Mouse (Mus musculus): Measurements from ENCODE around the gene Sall1. TPM values are rescaled to one million over a fixed set of nuclear protein-coding genes. Genes with fewer than 3 reads are reported as not detected.

Gene Sall1
- total and polyA plus RNA-seq, 2 experiments from 2014 or later: 2.0 to 2.3 TPM

GRCm38 (mm10) chr8:88991780-88992509, 52.0 kb downstream of the Sall1 start:
- Histone ChIP-seq H3K36me3 (replicated peaks; ENCODE audit: control insufficient read depth, insufficient read depth, low read length) (no peaks in the 10 kb centered on the region), H3K4me3 (ENCODE audit: low read depth, low read length) (no peak overlapping the region), H3K27me3 (ENCODE audit: control insufficient read depth, insufficient read depth, low read length) (0 out of 2 replicates have a peak, but pooled peaks cover 3% of the 10 kb centered on the region), H3K9me3 (replicated peaks; ENCODE audit: control insufficient read depth, low read length) (no peaks in the 10 kb centered on the region), H3K27ac (ENCODE audit: low read depth) (no peak overlapping the region), H3K4me1 (ENCODE audit: control insufficient read depth, insufficient read depth) (no peaks in the 10 kb centered on the region), H3K9ac (replicated peaks; ENCODE audit: low read depth, low read length) (no peak overlapping the region), H3K4me2 (ENCODE audit: low read depth, low read length) (no peak overlapping the region)
- DNase-seq (ENCODE audit: low spot score): no peak
- no peak for TF ChIP-seq CTCF (IDR thresholded peaks at IDR 0.05; ENCODE audit: low read depth)
- TF ChIP-seq EP300 (IDR thresholded peaks at IDR 0.05; ENCODE audit: low read depth): no peak
- no peak for ATAC-seq (ENCODE audit: insufficient read depth, low read depth)
- 76% methylated on average over 15 of the region's 15 CpGs for WGBS

DNA sequence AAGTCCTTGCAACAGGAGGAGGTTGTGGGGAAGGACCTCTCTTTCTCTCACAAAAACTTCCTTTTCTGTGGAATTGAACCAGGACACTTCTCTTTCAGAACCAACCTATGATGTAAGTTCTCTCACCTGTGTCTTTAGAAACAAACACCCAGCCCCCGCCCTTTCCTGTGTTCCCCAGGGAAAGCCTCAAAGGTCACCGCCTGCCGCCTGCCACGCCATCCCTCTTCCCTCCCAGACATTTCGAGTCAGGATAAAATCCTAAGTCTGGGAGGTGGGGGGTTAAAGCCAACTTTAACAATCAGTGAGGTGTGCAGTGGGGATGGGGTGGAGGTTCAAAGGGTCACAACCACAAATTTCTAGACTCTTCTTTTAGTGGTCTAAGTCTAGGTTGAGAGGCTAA, 52.8 kb downstream of the Sall1 start:
- ATAC-seq (ENCODE audit: insufficient read depth, low read depth) (no peak), DNase-seq (ENCODE audit: low spot score) (no peak)
- TF ChIP-seq EP300 (IDR thresholded peaks at IDR 0.05; ENCODE audit: low read depth) (no peak), CTCF (IDR thresholded peaks at IDR 0.05; ENCODE audit: low read depth) (no peak)
- no peaks in the 10 kb centered on the region for H3K36me3 ChIP-seq (replicated peaks; ENCODE audit: control insufficient read depth, insufficient read depth, low read length)
- H3K27ac ChIP-seq (ENCODE audit: low read depth): no peak overlapping the region
- H3K27me3 ChIP-seq (ENCODE audit: control insufficient read depth, insufficient read depth, low read length): 0 out of 2 replicates have a peak, but pooled peaks cover 2% of the 10 kb centered on the region
- H3K4me3 ChIP-seq (ENCODE audit: low read depth, low read length): no peak overlapping the region
- no peak overlapping the region for H3K4me2 ChIP-seq (ENCODE audit: low read depth, low read length)
- no peaks in the 10 kb centered on the region for H3K9me3 ChIP-seq (replicated peaks; ENCODE audit: control insufficient read depth, low read length)
- no peak overlapping the region for H3K9ac ChIP-seq (replicated peaks; ENCODE audit: low read depth, low read length)
- no peaks in the 10 kb centered on the region for H3K4me1 ChIP-seq (ENCODE audit: control insufficient read depth, insufficient read depth)
- 68% methylated on average over 5 of the region's 5 CpGs for WGBS

DNA sequence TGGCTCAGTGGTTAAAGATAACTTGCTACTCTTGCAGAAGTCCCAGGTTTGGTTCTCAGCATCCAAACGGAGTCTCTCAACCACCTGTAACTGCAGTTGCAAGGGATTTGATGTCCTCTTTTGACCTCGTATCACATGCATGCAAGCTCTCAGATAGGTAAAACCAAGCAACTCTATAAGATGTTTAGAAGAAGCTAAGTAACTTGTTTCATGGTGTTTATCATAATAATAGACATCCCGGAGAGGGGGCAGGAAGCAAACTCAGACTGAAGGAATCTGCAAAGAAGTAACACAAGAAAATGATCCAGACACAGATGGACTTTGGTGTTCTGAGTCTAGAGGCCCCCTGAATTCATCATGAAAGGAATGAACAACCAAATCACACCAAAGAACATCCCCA, 55.0 kb downstream of the Sall1 start:
- TF ChIP-seq CTCF (IDR thresholded peaks at IDR 0.05; ENCODE audit: low read depth) (no peak), EP300 (IDR thresholded peaks at IDR 0.05; ENCODE audit: low read depth) (no peak)
- DNase-seq (ENCODE audit: low spot score) (no peak), ATAC-seq (ENCODE audit: insufficient read depth, low read depth) (no peak)
- Histone ChIP-seq H3K36me3 (replicated peaks; ENCODE audit: control insufficient read depth, insufficient read depth, low read length) (no peaks in the 10 kb centered on the region), H3K27ac (ENCODE audit: low read depth) (no peak overlapping the region), H3K4me1 (ENCODE audit: control insufficient read depth, insufficient read depth) (no peaks in the 10 kb centered on the region), H3K9me3 (replicated peaks; ENCODE audit: control insufficient read depth, low read length) (no peaks in the 10 kb centered on the region), H3K4me3 (ENCODE audit: low read depth, low read length) (no peak overlapping the region), H3K27me3 (ENCODE audit: control insufficient read depth, insufficient read depth, low read length) (0 out of 2 replicates have a peak, but pooled peaks cover 2% of the 10 kb centered on the region), H3K4me2 (ENCODE audit: low read depth, low read length) (no peak overlapping the region), H3K9ac (replicated peaks; ENCODE audit: low read depth, low read length) (no peak overlapping the region)
- WGBS: 86% methylated on average over 3 of the region's 3 CpGs

GRCm38 (mm10) chr8:88983468-88983867, 60.5 kb downstream of the Sall1 start:
- TF ChIP-seq EP300 (IDR thresholded peaks at IDR 0.05; ENCODE audit: low read depth): no peak
- no peak for TF ChIP-seq CTCF (IDR thresholded peaks at IDR 0.05; ENCODE audit: low read depth)
- 79% methylated on average over 5 of the region's 5 CpGs for WGBS
- H3K27ac ChIP-seq (ENCODE audit: low read depth): no peak overlapping the region
- no peak for ATAC-seq (ENCODE audit: insufficient read depth, low read depth)
- no peak overlapping the region for H3K9ac ChIP-seq (replicated peaks; ENCODE audit: low read depth, low read length)
- no peak for DNase-seq (ENCODE audit: low spot score)
- no peaks in the 10 kb centered on the region for H3K4me1 ChIP-seq (ENCODE audit: control insufficient read depth, insufficient read depth)
- H3K36me3 ChIP-seq (replicated peaks; ENCODE audit: control insufficient read depth, insufficient read depth, low read length): no peaks in the 10 kb centered on the region
- H3K9me3 ChIP-seq (replicated peaks; ENCODE audit: control insufficient read depth, low read length): no peaks in the 10 kb centered on the region
- H3K4me2 ChIP-seq (ENCODE audit: low read depth, low read length): no peak overlapping the region
- no peak overlapping the region for H3K4me3 ChIP-seq (ENCODE audit: low read depth, low read length)
- H3K27me3 ChIP-seq (ENCODE audit: control insufficient read depth, insufficient read depth, low read length): 0 out of 2 replicates have a peak, but pooled peaks cover 2% of the 10 kb centered on the region

Small RNA genes within 50 kb of the gene (microRNA-seq; reads per million reads assigned to microRNA genes)
- gene Mir8110: not detected
